Mouse (Mus musculus): ENCODE data around the gene Necap1. TPM values are rescaled to one million over a fixed set of nuclear protein-coding genes. Genes with fewer than 3 reads are reported as not detected.

Gene Necap1
- polyA plus RNA-seq, 1 experiment from 2014 or later = 168 TPM

DNA sequence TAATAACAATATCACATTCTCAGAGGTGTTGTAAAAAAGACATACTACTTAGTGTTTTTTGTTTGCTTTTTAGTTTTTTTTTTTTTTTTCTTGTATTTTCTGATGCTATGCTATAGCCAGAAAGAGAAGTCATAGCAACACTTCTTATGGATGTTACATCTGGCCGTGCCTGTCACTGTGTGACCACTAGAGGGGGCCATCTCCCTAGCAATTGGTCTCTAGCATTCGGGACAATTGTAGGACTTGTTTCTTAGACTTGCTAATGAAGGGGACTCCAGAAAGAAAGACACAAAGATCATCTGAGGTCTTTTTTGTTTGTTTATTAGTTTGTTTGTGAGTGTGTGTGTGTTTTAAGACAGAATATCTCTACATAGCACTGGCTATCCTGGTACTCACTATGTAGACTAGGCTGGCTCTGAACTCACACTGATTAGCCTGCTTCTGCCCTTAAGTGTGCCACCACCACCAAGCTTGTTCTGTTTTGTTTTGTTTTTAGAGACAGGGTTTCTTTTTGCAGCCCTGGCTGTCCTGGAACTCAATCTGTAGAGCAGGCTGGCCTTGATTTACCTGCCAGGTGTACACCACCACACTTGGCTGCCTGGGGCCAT is 18.3 kb downstream of the Necap1 start:
- Histone ChIP-seq H3K4me1 (no peaks in the 10 kb centered on the region), H3K27ac (replicated peaks) (no peak overlapping the region), H3K9ac (replicated peaks) (no peak overlapping the region), H3K36me3 (peaks cover 37% of the 10 kb centered on the region), H3K4me3 (replicated peaks) (no peak overlapping the region), H3K27me3 (replicated peaks) (no peaks in the 10 kb centered on the region), H3K9me3 (replicated peaks) (no peaks in the 10 kb centered on the region), H3K4me2 (no peak overlapping the region)
- peak; percentile 65; the same call in 1 of the 2 replicates for ATAC-seq (ENCODE audit: low FRiP score)
- WGBS = 9% methylated on average over 2 of the region's 2 CpGs

DNA sequence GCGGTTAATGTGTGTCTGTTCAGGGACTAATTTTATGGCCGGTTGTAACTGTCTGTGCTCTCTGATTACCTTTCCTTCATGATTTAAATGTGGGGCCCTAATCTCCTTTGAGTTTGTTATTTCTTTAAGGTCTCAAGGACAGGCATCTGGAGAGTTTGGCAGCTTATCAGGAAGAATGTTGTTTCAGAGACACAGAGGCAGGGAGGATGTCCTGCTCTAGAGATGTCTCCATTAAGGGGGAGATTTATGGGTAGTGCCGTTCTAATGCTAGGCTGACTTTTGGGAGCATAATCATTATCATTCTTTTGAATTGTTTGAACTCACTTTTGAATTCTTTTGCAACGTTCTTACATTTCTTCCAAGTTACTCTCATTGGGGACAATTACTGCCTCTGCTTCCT is 45.6 kb downstream of the Necap1 start:
- Histone ChIP-seq H3K36me3 (no peaks in the 10 kb centered on the region), H3K4me2 (no peak overlapping the region), H3K4me1 (no peaks in the 10 kb centered on the region), H3K9me3 (replicated peaks) (no peaks in the 10 kb centered on the region; the same call in 1 of the 2 replicates), H3K4me3 (replicated peaks) (no peak overlapping the region), H3K9ac (replicated peaks) (no peak overlapping the region), H3K27me3 (replicated peaks) (no peaks in the 10 kb centered on the region), H3K27ac (replicated peaks) (no peak overlapping the region)
- 29% methylated on average over 4 of the region's 4 CpGs for WGBS
- no peak for ATAC-seq (ENCODE audit: low FRiP score)

DNA sequence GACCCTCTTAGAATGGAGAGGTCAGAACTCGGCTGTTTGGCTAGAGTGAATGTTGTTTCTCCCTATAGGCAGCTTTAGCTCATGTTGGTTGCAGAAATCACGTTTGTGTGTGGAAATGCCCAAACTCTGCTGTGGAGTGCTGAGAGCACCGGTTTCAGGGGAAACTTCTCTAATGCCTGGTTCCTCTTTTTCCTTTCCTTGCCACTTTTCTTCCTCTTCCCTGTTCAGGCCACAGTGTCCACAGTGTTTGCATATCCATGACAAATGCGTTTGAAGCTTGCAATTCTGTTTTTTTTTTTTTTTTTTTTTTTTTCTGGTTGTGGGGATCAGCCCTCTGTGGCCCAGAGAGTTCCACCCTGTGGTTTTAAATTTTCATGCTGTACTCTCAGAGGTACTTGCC is 47.2 kb downstream of the Necap1 start, which contains the start of gene Clec4a1:
TSS of gene Clec4a1 (plus strand) at position 398 of the 400 bp plus-strand sequence.
- H3K27ac ChIP-seq (replicated peaks) = no peak within 1 kb of the TSS
- no peaks in the 10 kb centered on the region; the same call in 1 of the 2 replicates for H3K9me3 ChIP-seq (replicated peaks)
- no peak within 1 kb of the TSS for H3K9ac ChIP-seq (replicated peaks)
- H3K4me2 ChIP-seq = no peak within 1 kb of the TSS
- no peak within 1 kb of the TSS for H3K4me3 ChIP-seq (replicated peaks)
- H3K4me1 ChIP-seq = no peaks in the 10 kb centered on the region
- no peaks in the 10 kb centered on the region for H3K27me3 ChIP-seq (replicated peaks)
- H3K36me3 ChIP-seq = no peaks in the 10 kb centered on the region
- WGBS = 71% methylated on average over 4 of the region's 4 CpGs
- no peak for ATAC-seq (ENCODE audit: low FRiP score)

DNA sequence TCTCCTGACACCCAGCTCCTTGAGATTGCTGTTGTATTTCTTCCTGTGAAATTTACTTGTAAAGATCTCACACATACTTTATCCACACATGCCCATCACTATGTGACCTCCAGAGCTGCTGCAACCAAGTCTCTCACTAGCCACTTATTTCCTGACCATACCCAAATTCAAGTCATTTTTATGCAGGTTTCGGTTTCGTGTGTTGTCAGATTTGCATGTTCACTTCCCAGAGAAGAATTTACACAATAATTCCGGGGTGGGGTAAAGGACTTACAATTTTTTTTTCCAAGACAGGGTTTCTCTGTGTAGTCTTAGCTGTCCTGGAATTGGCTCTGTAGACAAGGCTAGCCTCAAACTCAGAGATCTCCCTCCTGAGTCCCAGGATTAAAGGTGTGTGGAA is 60.6 kb downstream of the Necap1 start:
- H3K4me1 ChIP-seq = no peaks in the 10 kb centered on the region
- no peak overlapping the region for H3K4me2 ChIP-seq
- no peaks in the 10 kb centered on the region for H3K9me3 ChIP-seq (replicated peaks)
- no peak for ATAC-seq (ENCODE audit: low FRiP score)
- WGBS = 93% methylated on average over 3 of the region's 3 CpGs
- no peak overlapping the region for H3K27ac ChIP-seq (replicated peaks)
- no peaks in the 10 kb centered on the region for H3K27me3 ChIP-seq (replicated peaks)
- H3K4me3 ChIP-seq (replicated peaks) = no peak overlapping the region
- H3K9ac ChIP-seq (replicated peaks) = no peak overlapping the region
- H3K36me3 ChIP-seq = no peaks in the 10 kb centered on the region

Small RNA genes within 50 kb of the gene (microRNA-seq; reads per million reads assigned to microRNA genes)
- gene Mir7231 = not detected

Other genes starting within 250 kb of the Necap1 start
- not detected in 2 replicates for gene Dppa3, start 248.1 kb upstream of the Necap1 start, polyA plus RNA-seq (2015; fragmentation: Nextera tagmentation; extraction: Ambion mirVana)
- 0.11 TPM in 1 of 2 replicates, not detected in the other for gene Nanog, start 167.0 kb upstream of the Necap1 start, polyA plus RNA-seq (2015; fragmentation: Nextera tagmentation; extraction: Ambion mirVana)
- gene Slc2a3, start 72.8 kb upstream of the Necap1 start, polyA plus RNA-seq (2015; fragmentation: Nextera tagmentation; extraction: Ambion mirVana) = 47.9 and 50.6 TPM in 2 replicates
- gene Foxj2, start 54.6 kb upstream of the Necap1 start, polyA plus RNA-seq (2015; fragmentation: Nextera tagmentation; extraction: Ambion mirVana) = 7.1 and 7.4 TPM in 2 replicates
- gene C3ar1, start 18.3 kb upstream of the Necap1 start, polyA plus RNA-seq (2015; fragmentation: Nextera tagmentation; extraction: Ambion mirVana) = 2.1 and 2.2 TPM in 2 replicates
- 1.4 and 2.7 TPM in 2 replicates for gene Clec4a1, start 47.4 kb downstream of the Necap1 start, polyA plus RNA-seq (2015; fragmentation: Nextera tagmentation; extraction: Ambion mirVana)
- 0.95 and 2.6 TPM in 2 replicates for gene Clec4a3, start 78.0 kb downstream of the Necap1 start, polyA plus RNA-seq (2015; fragmentation: Nextera tagmentation; extraction: Ambion mirVana)
- gene Clec4a4, start 115.9 kb downstream of the Necap1 start, polyA plus RNA-seq (2015; fragmentation: Nextera tagmentation; extraction: Ambion mirVana) = not detected in 2 replicates
- gene Clec4b1, start 175.5 kb downstream of the Necap1 start, polyA plus RNA-seq (2015; fragmentation: Nextera tagmentation; extraction: Ambion mirVana) = not detected in 2 replicates
- gene Clec4a2, start 232.0 kb downstream of the Necap1 start, polyA plus RNA-seq (2015; fragmentation: Nextera tagmentation; extraction: Ambion mirVana) = 1.7 and 2.0 TPM in 2 replicates

Data from neural tube, embryonic 15.5 days (tissue).